Mouse (Mus musculus): ENCODE measurements around the gene Stab2.
A peak's percentile ranks its signal among the peaks of the same experiment; 100 is the strongest.

Stab2 gene

DNA sequence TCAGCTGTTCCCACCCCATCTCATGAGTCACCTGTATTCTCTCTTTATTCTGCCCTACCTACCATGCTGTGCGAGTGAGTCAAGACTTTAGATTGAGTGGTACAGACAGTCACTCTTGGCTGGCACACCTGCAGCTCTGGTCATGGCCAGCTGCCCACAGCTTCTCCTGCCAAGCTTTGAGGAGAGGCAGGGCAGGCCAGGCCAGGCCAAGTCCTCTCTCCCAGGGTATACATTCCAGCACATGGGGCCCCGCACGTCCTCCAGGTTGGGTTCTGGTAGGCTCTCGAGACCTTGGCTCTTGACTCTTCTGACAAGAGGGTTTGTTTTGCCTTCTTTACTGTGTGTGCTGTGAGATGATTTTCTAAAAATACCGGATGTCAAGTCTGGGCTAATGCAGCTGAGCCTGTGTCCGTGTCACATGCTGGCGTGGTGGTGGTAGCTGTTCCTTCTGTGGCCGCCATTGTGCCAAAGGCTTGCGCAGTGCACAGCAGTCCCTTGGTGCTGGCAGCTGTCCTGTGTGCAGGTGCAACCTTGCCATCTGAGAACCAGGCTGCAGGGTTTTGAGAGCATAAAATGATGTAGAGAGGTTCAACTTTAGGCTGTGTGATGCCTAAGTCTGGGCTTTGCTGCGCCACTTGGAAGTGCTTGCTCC lies 181.8 kb downstream of the Stab2 start:
- DNase-seq (ENCODE audit: low spot score): no peak

DNA sequence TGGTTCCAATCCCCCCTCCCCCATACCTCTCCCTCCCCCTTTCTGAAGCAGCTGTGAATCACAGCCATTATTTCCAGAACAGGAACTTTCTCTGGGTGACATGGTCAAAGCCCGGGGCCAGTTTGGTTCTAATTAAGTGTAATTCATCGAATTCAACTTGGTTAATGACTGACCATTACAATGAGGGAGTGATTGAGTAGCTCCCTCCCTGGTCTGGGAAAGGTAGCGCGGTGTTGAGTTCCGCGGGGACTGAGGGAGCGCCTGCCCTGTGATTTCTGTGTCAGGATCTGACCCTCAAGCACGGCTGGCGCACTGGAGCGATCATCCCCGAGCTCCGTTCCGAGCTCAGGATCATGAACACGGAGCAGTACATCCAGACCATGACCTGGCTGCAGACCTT lies 183.0 kb downstream of the Stab2 start:
- DNase-seq (ENCODE audit: low spot score): no peak

GRCm38 (mm10) chr10:86824093-86824492 lies 183.7 kb downstream of the Stab2 start:
- no peak for DNase-seq (ENCODE audit: low spot score)

GRCm38 (mm10) chr10:86821014-86821413 lies 186.8 kb downstream of the Stab2 start:
- DNase-seq (ENCODE audit: low spot score): no peak

DNA sequence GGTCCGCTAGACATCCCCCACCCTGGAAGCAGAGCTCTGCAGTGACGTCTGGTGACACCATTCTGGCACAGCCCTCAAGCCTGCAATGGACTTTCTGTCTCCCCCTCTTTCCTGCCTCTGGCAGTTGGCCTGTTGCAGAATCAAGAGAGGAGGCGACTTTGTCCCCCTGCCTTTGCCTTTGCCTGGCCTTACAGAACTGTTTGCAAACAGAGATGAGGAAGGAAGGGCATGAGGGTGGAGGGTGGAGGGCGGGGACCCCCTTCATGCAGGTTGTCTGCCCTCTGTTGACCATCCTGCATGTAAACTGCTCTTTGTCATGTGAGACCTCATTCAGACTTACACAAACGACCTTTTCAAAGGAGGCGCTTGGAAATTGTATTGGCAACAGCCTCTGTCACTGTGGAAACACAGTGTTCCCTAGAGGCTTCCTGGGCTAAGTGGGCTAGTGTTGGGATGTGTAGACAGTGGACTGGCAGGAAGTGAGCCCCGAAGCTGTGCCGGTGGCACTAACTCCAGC lies 188.1 kb downstream of the Stab2 start:
- DNase-seq (ENCODE audit: low spot score): no peak

- no peak for DNase-seq (ENCODE audit: low spot score)
Measured at GRCm38 (mm10) chr10:86815133-86815532, 192.7 kb downstream of the Stab2 start.

GRCm38 (mm10) chr10:86814292-86815131 lies 193.3 kb downstream of the Stab2 start:
- no peak for DNase-seq (ENCODE audit: low spot score)

DNA sequence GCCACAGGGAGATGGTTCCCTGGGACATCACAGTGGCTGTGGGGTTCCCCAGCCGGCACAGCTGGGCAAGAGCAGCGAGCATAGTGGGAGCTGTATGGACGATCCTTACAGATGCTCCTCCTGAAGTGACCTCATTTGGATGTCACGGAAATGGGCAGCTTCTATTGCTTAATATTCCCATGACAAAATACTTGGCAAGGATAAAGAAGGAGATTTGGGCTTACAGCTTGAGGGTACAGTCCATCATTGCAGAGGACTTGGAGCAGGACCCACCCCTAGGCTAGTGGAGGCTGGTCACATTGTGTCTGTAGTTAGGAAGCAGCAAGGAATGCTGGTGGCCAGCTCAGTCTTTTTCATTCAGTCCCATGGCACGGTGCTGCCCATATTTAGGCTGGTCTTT lies 197.2 kb downstream of the Stab2 start:
- DNase-seq (ENCODE audit: low spot score): no peak

DNA sequence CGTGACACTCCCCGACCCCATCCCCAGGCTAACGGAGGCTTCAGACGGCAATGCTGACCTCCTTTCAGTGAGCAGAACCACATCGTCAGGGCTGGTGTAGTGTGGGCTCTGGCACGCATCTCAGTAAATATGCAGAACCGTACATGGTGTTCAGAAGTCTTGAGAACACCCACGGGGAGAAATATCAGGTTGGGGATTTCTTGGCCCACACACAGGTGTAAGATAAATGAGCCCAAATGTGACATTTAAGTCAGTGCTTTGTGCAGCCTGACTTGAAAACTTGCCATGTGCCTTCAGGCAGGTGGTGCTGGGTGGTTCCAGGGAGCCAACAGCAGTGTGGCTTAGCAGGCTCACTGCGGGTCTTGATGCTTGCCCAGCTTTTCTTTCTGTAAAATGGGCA lies 197.8 kb downstream of the Stab2 start:
- peak; percentile 47 for DNase-seq (ENCODE audit: low spot score)

- DNase-seq (ENCODE audit: low spot score): no peak
Measured at GRCm38 (mm10) chr10:86808013-86808758, 199.6 kb downstream of the Stab2 start.

DNA sequence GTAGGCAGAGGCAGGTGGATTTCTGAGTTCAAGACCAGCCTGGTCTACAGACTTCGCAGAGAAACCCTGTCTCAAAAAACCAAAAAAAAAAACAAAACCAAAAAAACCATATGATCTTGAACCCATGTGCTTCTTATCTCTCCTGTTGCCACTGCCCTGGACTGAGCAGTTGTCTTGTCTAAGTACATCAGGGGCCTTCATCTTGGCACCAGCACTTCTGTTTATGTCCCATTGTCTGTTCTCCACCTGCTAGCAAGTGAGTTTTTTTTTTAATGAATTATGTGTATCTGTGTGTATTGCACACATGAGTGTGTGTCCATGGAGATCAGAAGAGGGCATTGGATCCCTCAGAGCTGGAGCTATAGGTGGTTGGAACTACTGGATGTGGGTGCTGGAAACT lies 200.5 kb downstream of the Stab2 start:
- no peak for DNase-seq (ENCODE audit: low spot score)

DNA sequence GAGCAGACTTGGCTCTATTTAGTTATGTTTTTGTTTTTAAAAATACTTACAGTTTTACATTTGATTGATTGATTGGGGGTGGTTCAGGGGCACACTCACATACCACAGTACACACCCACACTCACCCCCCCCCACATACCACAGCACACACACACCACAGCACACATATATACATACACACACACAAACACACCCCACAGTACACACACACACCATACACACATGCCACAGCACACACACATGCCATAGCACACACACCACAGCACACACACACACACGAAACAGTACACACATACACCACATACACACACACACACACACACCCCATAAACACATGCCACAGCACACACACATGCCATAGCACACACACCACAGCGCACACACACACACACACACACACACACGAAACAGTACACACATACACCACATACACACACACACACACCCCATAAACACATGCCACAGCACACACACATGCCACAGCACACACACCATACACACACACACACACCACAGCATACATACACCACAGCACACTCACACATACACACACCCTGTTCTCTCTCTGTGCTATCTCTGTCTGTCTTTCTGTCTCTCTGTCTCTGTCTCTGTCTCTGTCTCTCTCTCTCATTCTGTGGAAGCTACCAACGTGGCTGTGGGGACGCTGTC lies 211.6 kb downstream of the Stab2 start:
- no peak for DNase-seq (ENCODE audit: low spot score)

GRCm38 (mm10) chr10:86794794-86795535 lies 212.9 kb downstream of the Stab2 start:
- DNase-seq (ENCODE audit: low spot score): no peak

- DNase-seq (ENCODE audit: low spot score): no peak
Measured at GRCm38 (mm10) chr10:86794196-86794595, 213.6 kb downstream of the Stab2 start.

DNA sequence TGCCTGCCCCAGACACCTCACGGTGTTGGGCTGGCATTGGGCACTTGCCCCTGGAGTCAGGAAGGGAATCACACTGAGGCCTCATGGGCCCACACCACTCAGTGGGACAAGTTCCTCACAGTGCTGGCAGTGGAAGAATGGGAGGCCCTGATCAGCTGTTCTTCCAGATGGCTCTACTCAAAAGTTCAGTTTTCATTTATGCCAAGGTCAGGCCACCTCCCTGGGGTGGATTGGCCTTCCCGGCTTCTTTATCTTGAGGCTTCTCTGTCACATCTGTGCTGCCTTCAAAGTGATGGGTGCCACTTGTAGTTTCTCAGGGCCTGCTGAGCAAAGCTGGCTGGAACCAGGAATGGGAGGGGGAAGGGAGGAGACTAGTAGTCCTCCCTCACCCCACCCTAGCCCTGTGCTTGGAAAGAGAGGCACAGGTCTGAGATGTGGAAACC lies 214.3 kb downstream of the Stab2 start:
- DNase-seq (ENCODE audit: low spot score): no peak

GRCm38 (mm10) chr10:86791507-86792184 lies 216.2 kb downstream of the Stab2 start:
- no peak for DNase-seq (ENCODE audit: low spot score)

All from layer of hippocampus, adult 11-12 months (tissue).